Mouse (Mus musculus): ENCODE data around the gene Vpreb1. TPM values are rescaled to one million over a fixed set of nuclear protein-coding genes. Genes with fewer than 3 reads are reported as not detected.
"Not testable (repeated sequence)": the region's sequence is repeated elsewhere in the genome, so short reads cannot be mapped to it uniquely, and the experiment has no call there.

Vpreb1 gene
- polyA plus RNA-seq, 1 experiment from 2014 or later, result 2.7 TPM

DNA sequence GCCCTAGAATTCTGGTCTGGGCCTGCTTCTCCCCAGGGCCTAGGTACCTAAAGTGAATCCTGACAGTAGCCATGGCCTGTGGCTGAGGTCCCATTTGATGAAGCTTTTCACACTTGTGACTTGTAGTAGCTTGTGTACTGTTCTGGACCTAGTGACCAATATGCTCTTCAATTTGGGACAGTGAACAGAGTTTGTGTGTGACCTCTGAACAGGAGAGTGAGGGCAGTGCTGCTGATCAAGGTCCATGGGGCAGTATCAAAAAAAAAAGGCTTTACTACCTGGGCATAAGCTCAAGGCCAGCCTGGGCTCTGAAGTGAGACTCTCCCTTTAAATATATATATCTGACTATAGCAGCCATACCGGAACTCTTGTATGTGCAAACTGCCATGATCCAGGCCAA is 17.7 kb upstream of the Vpreb1 start:
- no peaks in the 10 kb centered on the region for H3K9me3 ChIP-seq
- no peak for DNase-seq (ENCODE audit: low spot score)
- H3K36me3 ChIP-seq (replicated peaks), result peaks cover 100% of the 10 kb centered on the region
- no peaks in the 10 kb centered on the region for H3K4me1 ChIP-seq
- WGBS, result 93% methylated on average over 1 of the region's 1 CpGs
- H3K27me3 ChIP-seq (replicated peaks; ENCODE audit: low read depth, poor library complexity, severe bottlenecking), result no peaks in the 10 kb centered on the region
- no peak overlapping the region for H3K4me3 ChIP-seq
- H3K27ac ChIP-seq (replicated peaks), result no peak overlapping the region

DNA sequence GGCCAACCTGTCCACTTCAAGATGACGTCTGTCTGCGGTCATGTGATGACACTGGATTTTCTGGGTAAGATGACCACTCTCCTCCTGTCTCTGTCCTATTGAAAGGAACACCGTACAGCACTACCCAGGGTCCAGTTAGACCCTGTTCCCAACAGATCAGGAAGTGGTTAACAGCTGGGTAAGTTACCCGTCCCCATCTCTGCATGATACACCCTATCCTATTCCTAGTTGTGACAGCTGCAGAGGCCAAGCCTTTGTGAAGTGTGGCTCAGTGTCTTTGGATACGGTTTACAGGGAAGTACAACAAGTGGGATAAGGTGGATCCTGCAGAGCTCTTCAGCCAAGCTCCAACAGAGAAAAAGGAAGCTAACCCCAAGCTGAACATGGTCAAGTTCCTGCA is 8.4 kb upstream of the Vpreb1 start:
- Histone ChIP-seq H3K27ac (replicated peaks) (no peak overlapping the region), H3K9me3 (peaks cover 9% of the 10 kb centered on the region; the same call in 1 of the 2 replicates), H3K4me1 (no peaks in the 10 kb centered on the region), H3K4me3 (no peak overlapping the region), H3K27me3 (replicated peaks; ENCODE audit: low read depth, poor library complexity, severe bottlenecking) (no peaks in the 10 kb centered on the region), H3K36me3 (replicated peaks) (peaks cover 94% of the 10 kb centered on the region)
- WGBS, result 92% methylated on average over 5 of the region's 5 CpGs
- DNase-seq (ENCODE audit: low spot score), result no peak

DNA sequence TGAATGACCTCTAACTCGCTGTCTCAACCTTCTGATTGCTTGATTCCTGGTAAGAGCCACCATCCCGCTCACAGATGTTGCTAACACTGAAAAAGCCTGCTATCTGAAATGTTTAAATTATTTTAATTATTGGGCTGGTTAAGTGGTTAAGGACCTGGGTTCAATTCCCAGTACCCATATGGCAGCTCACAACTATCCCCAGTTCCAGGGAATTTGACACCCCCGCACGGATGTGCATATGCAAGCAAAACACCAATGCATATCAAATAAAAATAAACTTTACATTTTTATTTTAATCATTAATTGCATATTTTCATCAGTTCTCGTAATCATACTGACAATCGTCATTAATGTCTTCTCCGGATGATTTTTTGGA is 414 bp downstream of the Vpreb1 start:
- 34% methylated on average over 7 of the region's 7 CpGs for WGBS
- Histone ChIP-seq H3K4me3 (peak overlapping the region; percentile 83), H3K4me1 (peaks cover 17% of the 10 kb centered on the region), H3K27ac (replicated peaks) (peak overlapping the region; percentile 95), H3K27me3 (replicated peaks; ENCODE audit: low read depth, poor library complexity, severe bottlenecking) (no peaks in the 10 kb centered on the region), H3K36me3 (replicated peaks) (peaks cover 6% of the 10 kb centered on the region), H3K9me3 (no peaks in the 10 kb centered on the region)
- peak; percentile 15 for DNase-seq (ENCODE audit: low spot score)

DNA sequence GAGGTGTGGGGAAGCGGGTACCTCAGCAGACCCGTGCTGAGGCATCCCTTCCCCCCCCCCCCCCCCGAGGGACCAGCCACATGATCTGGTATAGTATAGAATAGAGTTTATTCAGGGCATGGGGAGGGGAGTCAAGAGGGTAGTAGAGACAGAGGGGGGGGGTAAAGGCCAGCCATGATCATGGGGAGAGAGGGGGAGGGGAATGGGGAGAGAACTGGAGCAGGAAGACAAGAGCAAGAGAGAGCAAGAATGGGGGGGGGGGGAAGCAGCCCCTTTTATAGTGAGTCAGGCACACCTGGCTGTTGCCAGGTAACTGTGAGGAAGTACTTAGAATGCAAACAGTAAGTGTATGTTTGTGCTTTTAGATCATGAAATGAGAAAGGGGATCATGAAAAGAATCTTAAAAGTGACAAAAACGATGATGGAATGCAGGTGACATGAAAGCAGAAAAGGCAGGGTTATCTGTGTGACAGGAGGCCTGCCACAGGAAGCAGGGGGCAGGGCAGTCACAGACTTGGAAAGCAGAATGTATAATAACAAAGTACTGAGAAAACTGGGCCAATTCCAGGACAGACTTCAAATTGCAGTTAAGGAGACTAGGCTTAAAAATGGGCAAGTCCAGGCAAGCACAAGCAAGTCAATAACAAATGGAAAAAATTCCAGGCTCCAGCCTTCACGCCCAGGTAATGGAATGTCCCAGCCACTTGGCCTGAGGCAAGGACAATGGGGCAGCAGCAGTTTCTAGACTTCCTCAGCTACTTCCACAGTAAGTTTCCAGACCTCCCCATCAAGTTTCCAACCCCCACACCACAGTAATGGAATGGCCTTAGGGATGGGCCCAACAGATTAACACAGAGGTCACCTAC is 4.7 kb downstream of the Vpreb1 start:
- H3K9me3 ChIP-seq, result no peaks in the 10 kb centered on the region
- H3K27ac ChIP-seq (replicated peaks), result no peak overlapping the region
- peak; percentile 37 for DNase-seq (ENCODE audit: low spot score)
- H3K27me3 ChIP-seq (replicated peaks; ENCODE audit: low read depth, poor library complexity, severe bottlenecking), result no peaks in the 10 kb centered on the region
- 46% methylated on average over 5 of the region's 5 CpGs for WGBS
- no peak overlapping the region for H3K4me3 ChIP-seq
- H3K36me3 ChIP-seq (replicated peaks), result no peaks in the 10 kb centered on the region
- peaks cover 7% of the 10 kb centered on the region; the same call in 1 of the 2 replicates for H3K4me1 ChIP-seq

DNA sequence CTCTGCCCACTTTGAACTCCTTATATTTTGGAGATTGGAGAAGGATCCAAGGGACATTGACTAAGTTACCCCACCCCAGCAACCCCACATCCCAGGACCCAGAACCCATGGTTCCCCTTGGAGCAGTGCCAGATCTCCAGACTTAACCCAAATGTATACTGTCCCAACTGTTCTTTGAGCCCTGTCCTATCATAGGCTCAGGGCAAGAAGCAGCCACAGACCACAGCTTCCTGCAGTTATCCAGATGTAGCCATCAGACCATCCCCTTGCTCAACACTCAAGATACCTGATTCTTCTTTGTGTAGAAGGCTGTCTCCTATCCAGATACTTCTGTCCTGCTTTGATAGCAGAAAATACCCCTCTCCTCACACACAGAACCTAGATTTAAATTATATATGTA is 5.4 kb downstream of the Vpreb1 start:
- H3K27ac ChIP-seq (replicated peaks), result no peak overlapping the region
- no peaks in the 10 kb centered on the region for H3K27me3 ChIP-seq (replicated peaks; ENCODE audit: low read depth, poor library complexity, severe bottlenecking)
- H3K36me3 ChIP-seq (replicated peaks), result no peaks in the 10 kb centered on the region
- no peak overlapping the region for H3K4me3 ChIP-seq
- DNase-seq (ENCODE audit: low spot score), result no peak
- peaks cover 7% of the 10 kb centered on the region; the same call in 1 of the 2 replicates for H3K4me1 ChIP-seq
- no peaks in the 10 kb centered on the region for H3K9me3 ChIP-seq

DNA sequence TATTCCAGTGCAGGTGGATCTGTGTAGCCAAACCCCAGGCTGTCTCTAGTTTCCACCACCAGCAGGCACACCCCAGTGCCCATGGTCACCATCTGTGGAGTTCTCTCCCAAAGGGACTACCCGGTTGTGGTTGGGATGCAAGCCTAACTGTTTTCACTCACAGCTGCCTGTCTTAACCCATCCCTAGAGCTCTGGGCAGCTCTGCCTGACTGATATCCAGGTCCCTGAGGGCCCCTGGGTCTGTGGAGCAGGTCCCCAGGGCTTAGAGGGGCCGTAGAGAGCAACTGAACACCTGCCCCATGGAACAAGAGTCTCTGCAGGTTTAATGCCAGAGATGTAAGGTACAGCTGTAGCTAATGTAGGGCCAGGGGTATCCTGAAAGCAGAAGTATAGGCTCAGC is 6.7 kb downstream of the Vpreb1 start, which contains the start of gene Igll1:
TSS of gene Igll1 (minus strand) at position 8 of the 400 bp plus-strand sequence.
- Histone ChIP-seq H3K27ac (replicated peaks) (no peak within 1 kb of the TSS), H3K36me3 (replicated peaks) (no peaks in the 10 kb centered on the region), H3K4me3 (no peak within 1 kb of the TSS), H3K9me3 (no peaks in the 10 kb centered on the region), H3K27me3 (replicated peaks; ENCODE audit: low read depth, poor library complexity, severe bottlenecking) (no peaks in the 10 kb centered on the region), H3K4me1 (peaks cover 7% of the 10 kb centered on the region; the same call in 1 of the 2 replicates)
- no peak for DNase-seq (ENCODE audit: low spot score)
- 80% methylated on average over 2 of the region's 2 CpGs for WGBS

DNA sequence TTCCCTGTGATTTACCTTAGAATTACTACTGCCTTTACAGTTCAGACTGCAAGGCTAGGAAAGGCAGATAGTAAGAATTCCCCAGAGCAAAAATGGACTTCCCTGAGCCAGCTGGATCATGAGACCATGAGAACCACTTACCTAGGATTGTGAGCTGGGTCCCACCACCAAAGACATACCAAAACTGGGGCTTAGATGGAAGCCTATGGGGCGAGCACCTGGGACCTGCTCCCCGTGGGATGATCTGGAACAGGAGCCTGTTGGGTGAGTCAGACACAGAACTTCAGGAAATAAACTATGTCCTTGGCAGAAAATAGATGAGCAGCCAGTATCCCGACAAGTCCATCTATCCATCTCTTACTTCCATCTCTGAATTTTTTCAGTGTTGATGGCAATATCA is 8.4 kb downstream of the Vpreb1 start:
- no peaks in the 10 kb centered on the region for H3K27me3 ChIP-seq (replicated peaks; ENCODE audit: low read depth, poor library complexity, severe bottlenecking)
- 79% methylated on average over 3 of the region's 3 CpGs for WGBS
- DNase-seq (ENCODE audit: low spot score), result no peak

DNA sequence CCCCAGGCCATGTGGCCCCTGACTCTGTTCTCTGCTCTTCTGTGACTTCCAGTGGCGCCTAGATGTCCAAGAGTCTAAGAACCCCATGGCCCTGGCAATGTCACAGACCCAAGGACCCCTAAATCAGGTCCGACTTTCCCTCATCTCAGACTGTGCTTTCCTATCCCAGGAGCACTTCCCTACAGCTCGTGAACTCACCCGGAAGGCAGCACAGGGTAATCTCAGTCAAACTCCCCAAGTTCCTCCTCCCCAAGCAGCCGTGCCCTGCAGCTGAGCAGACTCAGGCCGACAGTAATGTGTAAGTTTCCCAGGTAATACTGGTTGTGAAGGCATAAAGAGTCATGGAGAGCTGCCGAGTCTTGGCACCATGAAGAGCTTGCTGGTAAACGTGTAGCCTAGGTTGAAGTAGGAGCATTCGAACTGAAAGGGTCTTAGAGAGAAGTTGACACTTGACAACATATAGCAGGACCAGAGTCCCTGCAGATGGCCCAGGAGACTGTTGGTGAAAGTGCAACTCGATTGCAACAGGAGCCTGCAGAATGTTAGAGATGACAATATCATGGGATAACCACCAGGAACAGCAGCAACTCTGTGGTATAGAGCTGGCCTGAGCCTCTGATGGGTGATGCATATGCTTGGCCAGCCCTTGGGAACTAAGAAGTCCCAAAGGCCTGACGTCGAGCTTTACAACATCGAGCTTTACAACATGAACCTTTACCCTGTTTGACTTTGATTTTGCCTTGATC is 13.7 kb downstream of the Vpreb1 start:
- Histone ChIP-seq H3K27me3 (replicated peaks; ENCODE audit: low read depth, poor library complexity, severe bottlenecking) (no peaks in the 10 kb centered on the region), H3K4me1 (no peaks in the 10 kb centered on the region), H3K27ac (replicated peaks) (no peak overlapping the region), H3K36me3 (replicated peaks) (no peaks in the 10 kb centered on the region), H3K9me3 (no peaks in the 10 kb centered on the region), H3K4me3 (no peak overlapping the region)
- WGBS, result 75% methylated on average over 13 of the region's 13 CpGs
- no peak for DNase-seq (ENCODE audit: low spot score)

More for the DNA sequence above, 8.4 kb downstream of the Vpreb1 start:
- H3K36me3 ChIP-seq (replicated peaks), result no peaks in the 10 kb centered on the region
- peaks cover 7% of the 10 kb centered on the region; the same call in 1 of the 2 replicates for H3K4me1 ChIP-seq
- H3K9me3 ChIP-seq, result no peaks in the 10 kb centered on the region
- H3K4me3 ChIP-seq, result no peak overlapping the region
- no peak overlapping the region for H3K27ac ChIP-seq (replicated peaks)

DNA sequence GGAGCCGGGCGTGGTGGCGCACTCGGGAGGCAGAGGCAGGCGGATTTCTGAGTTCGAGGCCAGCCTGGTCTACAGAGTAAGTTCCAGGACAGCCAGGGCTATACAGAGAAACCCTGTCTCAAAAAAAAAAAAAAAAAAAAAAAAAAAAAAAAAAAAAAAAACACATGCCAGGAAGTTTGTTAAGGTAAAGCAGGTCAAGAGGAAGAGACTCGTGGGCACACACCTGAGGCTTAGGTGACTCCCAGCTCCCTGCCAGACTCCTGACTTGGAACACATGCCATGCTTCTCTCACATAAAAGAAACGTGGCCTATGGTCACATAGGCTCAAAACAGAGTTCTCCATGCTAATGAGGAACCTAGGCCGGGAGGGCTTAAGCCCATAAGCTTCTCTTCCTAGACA is 14.6 kb downstream of the Vpreb1 start:
- WGBS, result 83% methylated on average over 9 of the region's 9 CpGs
- not testable (repeated sequence) for DNase-seq (ENCODE audit: low spot score); H3K27me3 ChIP-seq (replicated peaks; ENCODE audit: low read depth, poor library complexity, severe bottlenecking); H3K27ac ChIP-seq (replicated peaks); H3K9me3 ChIP-seq; H3K4me3 ChIP-seq; H3K4me1 ChIP-seq; H3K36me3 ChIP-seq (replicated peaks)

DNA sequence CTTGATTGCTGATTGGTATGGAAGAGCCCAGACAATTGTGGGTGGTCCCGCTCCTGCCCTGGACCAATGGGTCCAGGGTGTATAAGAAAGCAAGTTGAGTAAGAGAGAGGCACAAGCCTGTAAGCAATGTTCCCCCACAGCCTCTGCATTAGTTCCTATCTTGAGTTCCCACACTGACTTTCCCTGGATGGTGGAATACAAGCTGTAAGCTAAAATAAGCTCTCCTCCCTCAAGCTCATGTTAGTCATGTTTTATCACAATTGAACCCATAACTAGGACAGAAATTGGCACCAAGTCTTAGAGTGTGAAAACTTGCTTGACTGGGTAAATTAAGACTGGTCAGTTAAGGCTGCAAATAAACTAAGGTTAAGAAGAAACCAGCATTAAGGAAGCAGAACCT is 15.1 kb downstream of the Vpreb1 start:
- no peak for DNase-seq (ENCODE audit: low spot score)
- Histone ChIP-seq H3K27ac (replicated peaks) (no peak overlapping the region), H3K36me3 (replicated peaks) (no peaks in the 10 kb centered on the region), H3K4me1 (no peaks in the 10 kb centered on the region), H3K4me3 (no peak overlapping the region), H3K9me3 (0 out of 2 replicates have a peak, but pooled peaks cover 2% of the 10 kb centered on the region), H3K27me3 (replicated peaks; ENCODE audit: low read depth, poor library complexity, severe bottlenecking) (no peaks in the 10 kb centered on the region)
- 86% methylated on average over 1 of the region's 1 CpGs for WGBS

DNA sequence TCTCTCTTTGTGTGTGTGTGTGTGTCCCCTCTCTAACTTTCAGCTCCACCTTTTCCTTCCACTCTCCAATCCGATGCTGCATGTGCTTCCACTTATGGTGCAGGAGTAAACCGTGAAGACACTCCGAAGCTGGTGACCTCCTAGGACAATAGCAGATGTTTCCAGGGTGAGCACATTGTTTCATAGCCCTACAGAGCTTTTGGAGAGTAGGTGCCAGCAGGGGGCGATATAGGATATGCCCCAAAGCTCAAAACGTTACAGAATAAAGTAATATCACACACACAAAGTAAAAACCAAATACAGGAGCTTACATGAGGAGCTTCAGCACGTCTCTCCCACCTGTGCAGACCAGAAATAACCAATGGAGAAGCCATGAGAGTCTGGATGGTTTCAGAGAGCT is 15.8 kb downstream of the Vpreb1 start:
- peak; percentile 49 for DNase-seq (ENCODE audit: low spot score)
- Histone ChIP-seq H3K9me3 (0 out of 2 replicates have a peak, but pooled peaks cover 2% of the 10 kb centered on the region), H3K27ac (replicated peaks) (no peak overlapping the region), H3K36me3 (replicated peaks) (no peaks in the 10 kb centered on the region), H3K4me3 (no peak overlapping the region), H3K27me3 (replicated peaks; ENCODE audit: low read depth, poor library complexity, severe bottlenecking) (no peaks in the 10 kb centered on the region), H3K4me1 (no peaks in the 10 kb centered on the region)
- 35% methylated on average over 6 of the region's 6 CpGs for WGBS

DNA sequence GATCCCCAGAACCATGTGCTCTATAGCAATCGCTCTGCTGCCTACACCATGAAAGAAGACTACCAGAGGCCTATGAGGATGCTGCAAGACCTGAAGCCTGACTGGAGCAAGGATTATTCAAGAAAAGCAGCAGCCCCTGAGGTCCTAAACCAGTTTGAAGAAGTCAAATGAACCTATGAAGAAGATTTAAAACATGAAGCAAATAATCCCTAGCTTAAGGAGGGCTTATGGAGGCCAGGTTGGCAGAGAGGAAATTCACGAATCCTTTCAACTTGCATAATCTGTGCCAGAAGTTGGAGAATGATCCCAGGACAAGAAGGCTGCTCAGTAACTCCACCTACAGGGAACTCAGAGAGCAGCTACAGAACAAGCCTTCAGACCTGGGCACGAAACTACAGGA is 18.2 kb downstream of the Vpreb1 start:
- H3K9me3 ChIP-seq, result 0 out of 2 replicates have a peak, but pooled peaks cover 2% of the 10 kb centered on the region
- no peaks in the 10 kb centered on the region for H3K36me3 ChIP-seq (replicated peaks)
- WGBS, result 82% methylated on average over 3 of the region's 3 CpGs
- H3K4me1 ChIP-seq, result no peaks in the 10 kb centered on the region
- no peak overlapping the region for H3K27ac ChIP-seq (replicated peaks)
- no peaks in the 10 kb centered on the region for H3K27me3 ChIP-seq (replicated peaks; ENCODE audit: low read depth, poor library complexity, severe bottlenecking)
- no peak for DNase-seq (ENCODE audit: low spot score)
- no peak overlapping the region for H3K4me3 ChIP-seq

DNA sequence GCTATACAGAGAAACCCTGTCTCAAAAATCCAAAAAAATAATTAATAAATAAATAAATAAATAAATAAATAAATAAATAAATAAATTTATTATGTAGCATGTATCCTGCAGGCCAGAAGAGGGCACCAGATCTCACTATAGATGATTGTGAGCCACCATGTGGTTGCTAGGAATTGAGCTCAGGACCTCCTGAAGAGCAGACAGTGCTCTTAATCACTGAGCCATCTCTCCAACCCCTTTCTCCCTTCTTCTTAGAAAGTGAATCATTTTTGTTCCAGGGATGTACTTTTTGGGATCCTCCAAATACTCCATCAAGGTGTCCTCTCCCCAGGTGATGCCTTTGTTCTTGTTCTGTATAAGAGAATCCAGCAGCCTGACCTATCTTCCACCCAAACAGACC is 21.4 kb downstream of the Vpreb1 start:
- no peak overlapping the region for H3K27ac ChIP-seq (replicated peaks)
- H3K36me3 ChIP-seq (replicated peaks), result no peaks in the 10 kb centered on the region
- H3K9me3 ChIP-seq, result 0 out of 2 replicates have a peak, but pooled peaks cover 2% of the 10 kb centered on the region
- H3K4me1 ChIP-seq, result no peaks in the 10 kb centered on the region
- H3K4me3 ChIP-seq, result no peak overlapping the region
- no peaks in the 10 kb centered on the region for H3K27me3 ChIP-seq (replicated peaks; ENCODE audit: low read depth, poor library complexity, severe bottlenecking)
- no peak for DNase-seq (ENCODE audit: low spot score)

Measured in embryonic facial prominence, embryonic 10.5 days (tissue).